Mouse (Mus musculus): ENCODE data around the gene Olfr308. TPM values are rescaled to one million over a fixed set of nuclear protein-coding genes. Genes with fewer than 3 reads are reported as not detected.

Olfr308 gene
- polyA plus RNA-seq, 1 experiment: not detected

DNA sequence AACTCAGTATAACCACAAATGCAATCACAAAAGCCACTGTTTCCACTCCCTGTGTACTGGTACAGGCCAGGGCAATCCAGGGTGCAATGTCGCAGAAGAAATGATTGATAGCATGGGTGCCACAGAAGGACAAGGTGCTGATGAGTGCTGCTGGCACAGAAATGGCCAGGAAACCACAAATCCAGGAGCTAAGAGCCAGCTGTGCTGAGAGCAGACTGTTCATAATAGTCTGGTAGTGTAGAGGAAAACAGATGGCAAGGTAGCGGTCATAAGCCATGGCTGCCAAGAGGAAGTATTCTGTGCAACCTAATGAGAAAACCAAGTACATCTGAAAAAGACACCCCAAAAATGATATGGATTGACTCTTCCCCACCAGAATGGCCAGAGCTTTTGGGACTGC lies 4.1 kb downstream of the Olfr308 start:
- no peak for TF ChIP-seq MYOD1 (IDR thresholded peaks at IDR 0.05; ENCODE audit: control insufficient read depth, insufficient read length, low read depth)
- TF ChIP-seq CTCF (IDR thresholded peaks at IDR 0.05; ENCODE audit: control insufficient read depth, insufficient read depth, insufficient read length): no peak
- TF ChIP-seq CEBPB (IDR thresholded peaks at IDR 0.05; ENCODE audit: low read depth): no peak
- TF ChIP-seq MAX (IDR thresholded peaks at IDR 0.05): no peak
- TF ChIP-seq MYOG (IDR thresholded peaks at IDR 0.05; ENCODE audit: control insufficient read depth, extremely low read depth, insufficient read length): no peak
- no peak for TF ChIP-seq FOSL1 (IDR thresholded peaks at IDR 0.05; ENCODE audit: insufficient read depth, low read length, poor library complexity, severe bottlenecking)
- no peak for TF ChIP-seq USF1 (IDR thresholded peaks at IDR 0.05; ENCODE audit: low read depth)
- H3K36me3 ChIP-seq (ENCODE audit: control insufficient read depth, insufficient read depth): no peaks in the 10 kb centered on the region
- H3ac ChIP-seq (ENCODE audit: control insufficient read depth, insufficient read length, low read depth): no peak overlapping the region
- no peak overlapping the region for H3K4me3 ChIP-seq (ENCODE audit: insufficient read depth, poor library complexity, severe bottlenecking)
- H3K27me3 ChIP-seq (ENCODE audit: control insufficient read depth, insufficient read depth, insufficient read length): no peaks in the 10 kb centered on the region
- H3K79me2 ChIP-seq (ENCODE audit: control insufficient read depth, insufficient read depth): no peaks in the 10 kb centered on the region
- no peaks in the 10 kb centered on the region for H3K79me3 ChIP-seq (ENCODE audit: low read depth)

DNA sequence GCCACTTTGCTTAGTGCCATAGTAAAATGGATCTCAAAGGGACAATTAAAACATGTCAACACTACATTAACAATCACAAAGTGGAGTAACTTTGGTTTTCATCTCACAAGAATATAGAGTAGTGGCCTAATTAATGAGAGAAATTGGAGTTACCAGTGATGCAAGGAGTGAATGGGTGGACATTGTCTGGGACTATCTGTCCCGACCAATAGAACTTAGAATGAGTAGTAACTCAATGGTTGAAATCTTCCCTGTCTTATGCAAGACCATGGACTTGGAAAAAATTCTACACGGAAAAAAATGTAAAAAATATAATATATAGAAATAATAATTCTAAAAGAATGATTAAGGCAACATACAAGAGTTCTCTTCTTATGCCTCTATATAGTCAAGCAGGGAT lies 11.8 kb downstream of the Olfr308 start, which contains the start of gene Olfr309:
Gene Olfr309 (minus strand): TSS at position 101 of the 400 bp plus-strand sequence.
- TF ChIP-seq MYOG (IDR thresholded peaks at IDR 0.05; ENCODE audit: control insufficient read depth, extremely low read depth, insufficient read length) (no peak), CTCF (IDR thresholded peaks at IDR 0.05; ENCODE audit: control insufficient read depth, insufficient read depth, insufficient read length) (no peak), FOSL1 (IDR thresholded peaks at IDR 0.05; ENCODE audit: insufficient read depth, low read length, poor library complexity, severe bottlenecking) (no peak)
- Histone ChIP-seq H3K79me3 (ENCODE audit: low read depth) (no peaks in the 10 kb centered on the region), H3K36me3 (ENCODE audit: control insufficient read depth, insufficient read depth) (no peaks in the 10 kb centered on the region), H3K27me3 (ENCODE audit: control insufficient read depth, insufficient read depth, insufficient read length) (no peaks in the 10 kb centered on the region), H3K4me3 (ENCODE audit: insufficient read depth, poor library complexity, severe bottlenecking) (no peak within 1 kb of the TSS), H3K79me2 (ENCODE audit: control insufficient read depth, insufficient read depth) (no peaks in the 10 kb centered on the region), H3ac (ENCODE audit: control insufficient read depth, insufficient read length, low read depth) (no peak within 1 kb of the TSS)

DNA sequence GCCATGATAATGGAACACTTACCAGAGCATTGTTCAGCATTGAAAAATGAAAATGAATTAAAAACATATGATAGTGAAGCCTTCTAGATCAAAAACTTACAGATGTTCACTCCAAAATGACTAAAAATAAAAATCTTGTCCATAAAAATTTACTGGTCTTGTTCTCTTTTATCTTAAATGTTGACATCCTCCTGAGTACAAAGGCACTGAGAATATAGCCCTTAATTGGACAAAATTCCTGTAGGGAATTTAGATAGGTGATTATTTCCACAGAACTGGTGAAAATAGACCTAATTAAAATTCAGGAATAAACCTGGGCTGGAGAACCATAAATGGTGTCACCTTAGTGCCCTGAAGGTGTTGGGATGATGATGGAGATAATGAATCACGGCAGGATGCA lies 48.4 kb downstream of the Olfr308 start, which contains the start of gene Olfr310:
Gene Olfr310 (minus strand): TSS at position 101 of the 400 bp plus-strand sequence.
- Histone ChIP-seq H3K27me3 (ENCODE audit: control insufficient read depth, insufficient read depth, insufficient read length) (no peaks in the 10 kb centered on the region), H3K79me2 (ENCODE audit: control insufficient read depth, insufficient read depth) (no peaks in the 10 kb centered on the region), H3ac (ENCODE audit: control insufficient read depth, insufficient read length, low read depth) (no peak within 1 kb of the TSS), H3K36me3 (ENCODE audit: control insufficient read depth, insufficient read depth) (no peaks in the 10 kb centered on the region), H3K79me3 (ENCODE audit: low read depth) (no peaks in the 10 kb centered on the region), H3K4me3 (ENCODE audit: insufficient read depth, poor library complexity, severe bottlenecking) (no peak within 1 kb of the TSS)
- TF ChIP-seq CTCF (IDR thresholded peaks at IDR 0.05; ENCODE audit: control insufficient read depth, insufficient read depth, insufficient read length) (no peak), MAX (IDR thresholded peaks at IDR 0.05) (no peak), MYOG (IDR thresholded peaks at IDR 0.05; ENCODE audit: control insufficient read depth, extremely low read depth, insufficient read length) (no peak), CEBPB (IDR thresholded peaks at IDR 0.05; ENCODE audit: low read depth) (no peak), FOSL1 (IDR thresholded peaks at IDR 0.05; ENCODE audit: insufficient read depth, low read length, poor library complexity, severe bottlenecking) (no peak), USF1 (IDR thresholded peaks at IDR 0.05; ENCODE audit: low read depth) (no peak), MYOD1 (IDR thresholded peaks at IDR 0.05; ENCODE audit: control insufficient read depth, insufficient read length, low read depth) (no peak)

Small RNA genes lying within 50 kb of the gene (microRNA-seq; reads per million reads assigned to microRNA genes)
- gene Gm23192 (ENCODE audit: borderline microRNAs expressed): not detected

Other genes with a start within 250 kb of the Olfr308 start
- not detected for gene Vmn2r75, start 153.9 kb downstream of the Olfr308 start, polyA plus RNA-seq (2012; fragmentation: generic; extraction: Trizol)
- not detected for gene Vmn2r76, start 79.3 kb downstream of the Olfr308 start, polyA plus RNA-seq (2012; fragmentation: generic; extraction: Trizol)
- gene Olfr310, start 48.5 kb downstream of the Olfr308 start, polyA plus RNA-seq (2012; fragmentation: generic; extraction: Trizol): not detected
- gene Olfr309, start 11.9 kb downstream of the Olfr308 start, polyA plus RNA-seq (2012; fragmentation: generic; extraction: Trizol): not detected
- not detected for gene Olfr307, start 12.0 kb upstream of the Olfr308 start, polyA plus RNA-seq (2012; fragmentation: generic; extraction: Trizol)
- gene Olfr305, start 41.3 kb upstream of the Olfr308 start, polyA plus RNA-seq (2012; fragmentation: generic; extraction: Trizol): not detected
- gene Olfr304, start 61.0 kb upstream of the Olfr308 start, polyA plus RNA-seq (2012; fragmentation: generic; extraction: Trizol): not detected
- gene Olfr303, start 72.2 kb upstream of the Olfr308 start, polyA plus RNA-seq (2012; fragmentation: generic; extraction: Trizol): not detected
- not detected for gene Olfr301, start 78.2 kb upstream of the Olfr308 start, polyA plus RNA-seq (2012; fragmentation: generic; extraction: Trizol)
- not detected for gene Olfr299, start 134.3 kb upstream of the Olfr308 start, polyA plus RNA-seq (2012; fragmentation: generic; extraction: Trizol)
- not detected for gene Olfr298, start 166.9 kb upstream of the Olfr308 start, polyA plus RNA-seq (2012; fragmentation: generic; extraction: Trizol)
- gene Olfr297, start 194.3 kb upstream of the Olfr308 start, polyA plus RNA-seq (2012; fragmentation: generic; extraction: Trizol): not detected